In genomic region chr13:74292167-74292566, GRCm38 (mm10) we compare ENCODE assay signal across 9 mouse cellular contexts. TPM values are rescaled to one million over a fixed set of nuclear protein-coding genes. Genes with fewer than 3 reads are reported as not detected.
DNase-seq lines count a peak whose midpoint lies in the region; ATAC-seq and TF ChIP-seq lines count a peak whose summit lies in the region.
"Had no signal": no experiment of that assay in that cellular context is flagged by ENCODE, and none has a peak within 500 bp of the region (broad histone marks: within the 10 kb centered on the region; RNA-seq: fewer than 3 reads in every experiment).

TSS of gene Ahrr (minus strand) at chr13:74292331.

- peak within 1 kb of the TSS; percentile 25 for H3K4me3 ChIP-seq in C2C12 (ENCODE audit: insufficient read depth, poor library complexity, severe bottlenecking)
- H3K4me3 ChIP-seq in macrophage (ENCODE audit: inconsistent target) = peak within 1 kb of the TSS; percentile 4; the same call in 1 of the 2 replicates
- H3K4me3 ChIP-seq: erythroblast, embryonic 14.5 days had no signal

- no peaks in the 10 kb centered on the region for H3K27me3 ChIP-seq in C2C12 (ENCODE audit: control insufficient read depth, insufficient read depth, insufficient read length)

- H3ac ChIP-seq in C2C12 (ENCODE audit: control insufficient read depth, insufficient read length, low read depth) = no peak within 1 kb of the TSS

- TF ChIP-seq CTCF in C2C12 (IDR thresholded peaks at IDR 0.05; ENCODE audit: control insufficient read depth, insufficient read depth, insufficient read length) = peak; percentile 73

- H3K79me3 ChIP-seq in C2C12 (ENCODE audit: low read depth) = peaks cover 5% of the 10 kb centered on the region

- H3K79me2 ChIP-seq in C2C12 (ENCODE audit: control insufficient read depth, insufficient read depth) = peaks cover 5% of the 10 kb centered on the region
- H3K79me2 ChIP-seq in macrophage (ENCODE audit: inconsistent target) = no peaks in the 10 kb centered on the region

- peak; percentile 50; the same call in 1 of the 2 replicates for ATAC-seq in erythroid progenitor cell, adult 5-6 weeks (replicated peaks; ENCODE audit: low FRiP score, poor library complexity, severe bottlenecking)

- intact Hi-C loops in heart, postnatal 10 days (cut with DNase I) = no loop called here

- peak; percentile 57 to 68 for DNase-seq in adrenal gland, adult 18-20 months (ENCODE audit: low spot score in 2 of 2)
- DNase-seq in heart, postnatal 10 days = peak; percentile 70 to 71
- DNase-seq in kidney, postnatal 4 days = peak; percentile 71 to 76
- peak; percentile 42 for DNase-seq in right cerebral cortex, postnatal 14 days
- DNase-seq in cerebellum, adult 9-11 months = no peak

- no peak within 1 kb of the TSS for H3K27ac ChIP-seq in macrophage

- H3K36me3 ChIP-seq in C2C12 (ENCODE audit: control insufficient read depth, insufficient read depth) (no peaks in the 10 kb centered on the region), macrophage (ENCODE audit: inconsistent target) (no peaks in the 10 kb centered on the region)

- 4% methylated on average over 24 of the region's 27 CpGs for WGBS in macrophage (ENCODE audit: missing documents)

TF ChIP-seq in C2C12, 6 proteins besides CTCF, POLR2A, EP300 and RAD21:
- TF ChIP-seq MAX (IDR thresholded peaks at IDR 0.05) = no peak
- TF ChIP-seq MYOD1 (IDR thresholded peaks at IDR 0.05; ENCODE audit: control insufficient read depth, insufficient read length, low read depth) = no peak
- TF ChIP-seq FOSL1 (IDR thresholded peaks at IDR 0.05; ENCODE audit: insufficient read depth, low read length, poor library complexity, severe bottlenecking) = no peak
- no peak for TF ChIP-seq MYOG (IDR thresholded peaks at IDR 0.05; ENCODE audit: control insufficient read depth, extremely low read depth, insufficient read length)
- no peak for TF ChIP-seq CEBPB (IDR thresholded peaks at IDR 0.05; ENCODE audit: low read depth)
- TF ChIP-seq USF1 (IDR thresholded peaks at IDR 0.05; ENCODE audit: low read depth) = no peak
TF ChIP-seq in C2C12: peak in this region for 0.

RNA-seq across cellular contexts. Expression of gene Ahrr, which starts in this region (rescaled TPM):
- 2.0 TPM for polyA plus RNA-seq in C2C12 (2012; fragmentation: generic; extraction: Trizol)
- total RNA-seq in adrenal gland, adult 18-20 months (2021) = 1 to 10 TPM; 2.0 to 2.6 TPM
- not detected in 2 replicates for total RNA-seq in erythroid progenitor cell, adult 5-6 weeks (2015; ENCODE audit: low replicate concordance)
- total RNA-seq in erythroid progenitor cell, adult 5-6 weeks (2017; ENCODE audit: low replicate concordance) = not detected in 2 replicates
- total RNA-seq in heart, postnatal 10 days (2021) = 1 to 10 TPM in 1 of 2 experiments, under 1 TPM in 1; 0.98 to 1.6 TPM
- 10 to 100 TPM in 17 of 26 experiments, 1 to 10 TPM in 9; 1.1 to 22.7 (median 14.5) TPM for total RNA-seq in macrophage (2018; cell fraction: chromatin; rRNA removed)
- 10 to 100 TPM in 2 of 26 experiments, 1 to 10 TPM in 24; 1.1 to 12.9 (median 7.2) TPM for total RNA-seq in macrophage (2018; cell fraction: cytosol; rRNA removed)
- 10 to 100 TPM in 16 of 26 experiments, 1 to 10 TPM in 10; 3.3 to 25.3 (median 12.6) TPM for total RNA-seq in macrophage (2018; cell fraction: nucleus; rRNA removed)
- 3.9 to 14.0 TPM (median 5.2 TPM) in 3 replicates for polyA plus RNA-seq in macrophage (2018)

Comparison
In these comparisons a context has a peak if more than half of its experiments do, and no peak if none do; other contexts are left out.
1. Peak in ATAC-seq in erythroid progenitor cell, adult 5-6 weeks; RNA of the gene not detected or under 1 TPM.